Mouse (Mus musculus) lung, postnatal 0 days (tissue): ENCODE data around the gene Rif1.

Source experiments
- CTCF ChIP-seq: IDR thresholded peaks from 2 replicates; pipeline ENCODE4 v1.5.1; 2016; ENCODE audit warnings: antibody characterized with exemption, mild to moderate bottlenecking
- EP300 ChIP-seq: IDR thresholded peaks from 2 replicates; pipeline ENCODE4 v1.6.1; 2016; ENCODE audit warnings: antibody characterized with exemption, mild to moderate bottlenecking, control low read depth

DNA sequence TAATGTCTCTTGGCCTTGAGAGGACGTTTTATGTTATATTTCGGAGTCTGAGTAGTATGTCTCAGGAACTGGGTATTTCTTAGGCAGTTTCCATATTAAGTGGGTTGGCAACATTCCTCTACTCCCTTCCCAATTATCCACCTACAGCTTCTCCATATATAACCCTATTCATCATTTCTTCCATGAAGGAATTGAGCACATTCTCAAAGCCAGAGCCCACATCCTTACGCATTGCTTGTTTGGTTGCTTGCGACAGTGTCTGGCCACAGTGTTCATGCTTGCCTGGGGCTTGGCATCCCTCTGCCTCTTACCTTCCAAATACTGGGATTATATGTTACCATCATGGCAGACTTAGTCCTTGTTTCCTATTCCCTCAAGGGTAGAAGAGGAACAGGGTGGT is 38.0 kb upstream of the Rif1 start:
- no peak for TF ChIP-seq CTCF
- no peak for TF ChIP-seq EP300
